Mouse (Mus musculus) intestine, postnatal 0 days (tissue): ENCODE measurements around the gene Igfbp4. TPM values are rescaled to one million over a fixed set of nuclear protein-coding genes. Genes with fewer than 3 reads are reported as not detected.
A peak's percentile ranks its signal among the peaks of the same experiment; 100 is the strongest.

ENCODE experiments used
- ATAC-seq: fragments of 200-750 bp; cut with Nextera tagmentation; 2 replicates; pipeline ENCODE4 v1.8.0; 2017; ENCODE audit warnings: mild to moderate bottlenecking, moderate TSS enrichment, moderate library complexity
- H3K27ac ChIP-seq: fragments of 300-500 bp; sonication (generic); 2 replicates; pipeline ENCODE4 v1.5.1; 2014; ENCODE audit warnings: mild to moderate bottlenecking, low read depth, low read length, moderate library complexity
- H3K27me3 ChIP-seq: fragments of 300-500 bp; sonication (generic); replicated peaks from 2 replicates; pipeline ENCODE4 v1.6.1; 2014; ENCODE audit warnings: low read length, mixed read lengths; ENCODE audit not compliant: control insufficient read depth, insufficient read depth
- H3K36me3 ChIP-seq: fragments of 300-500 bp; sonication (generic); 2 replicates; pipeline ENCODE4 v1.6.1; 2014; ENCODE audit warnings: mild to moderate bottlenecking, moderate library complexity; ENCODE audit not compliant: control insufficient read depth, insufficient read depth
- H3K4me1 ChIP-seq: fragments of 300-500 bp; sonication (generic); replicated peaks from 2 replicates; pipeline ENCODE4 v1.6.1; 2014; ENCODE audit warnings: antibody characterized with exemption, low read length, mixed read lengths; ENCODE audit not compliant: control insufficient read depth, insufficient read depth
- H3K4me2 ChIP-seq: fragments of 300-500 bp; sonication (generic); replicated peaks from 2 replicates; pipeline ENCODE4 v1.6.1; 2014; ENCODE audit warnings: low read depth, mild to moderate bottlenecking, moderate library complexity
- H3K4me3 ChIP-seq: fragments of 300-500 bp; sonication (generic); 2 replicates; pipeline ENCODE4 v1.5.1; 2014; ENCODE audit warnings: low read depth, low read length
- H3K9ac ChIP-seq: fragments of 300-500 bp; sonication (generic); 2 replicates; pipeline ENCODE4 v1.6.1; 2014; ENCODE audit warnings: mild to moderate bottlenecking, low read depth, low read length
- H3K9me3 ChIP-seq: fragments of 300-500 bp; sonication (generic); 2 replicates; pipeline ENCODE4 v1.6.1; 2016; ENCODE audit warnings: mixed run types; ENCODE audit not compliant: control insufficient read depth
- CTCF ChIP-seq: sonication (generic); IDR thresholded peaks from 2 replicates; pipeline ENCODE4 v1.5.1; 2016; ENCODE audit warnings: low read depth, mild to moderate bottlenecking, control low read depth, antibody characterized with exemption, moderate library complexity
- WGBS: fragments of 180-500 bp; shearing (Covaris S2); extraction: QIAGEN DNeasy Blood & Tissue Kit; methylation state at CpG from one replicate; pipeline ENCODE4 v1.1.7; 2014; 5-methylcytosine and 5-hydroxymethylcytosine counted together
- polyA plus RNA-seq: library from polyadenylated mRNA; unstranded; fragments of >200 nt; fragmentation: Nextera tagmentation; extraction: Ambion mirVana; gene quantifications from 2 replicates; pipeline ENCODE4 v1.2.1, GENCODE M21; 2015

Igfbp4 gene
- polyA plus RNA-seq, 1 experiment from 2014 or later: 174 TPM

DNA sequence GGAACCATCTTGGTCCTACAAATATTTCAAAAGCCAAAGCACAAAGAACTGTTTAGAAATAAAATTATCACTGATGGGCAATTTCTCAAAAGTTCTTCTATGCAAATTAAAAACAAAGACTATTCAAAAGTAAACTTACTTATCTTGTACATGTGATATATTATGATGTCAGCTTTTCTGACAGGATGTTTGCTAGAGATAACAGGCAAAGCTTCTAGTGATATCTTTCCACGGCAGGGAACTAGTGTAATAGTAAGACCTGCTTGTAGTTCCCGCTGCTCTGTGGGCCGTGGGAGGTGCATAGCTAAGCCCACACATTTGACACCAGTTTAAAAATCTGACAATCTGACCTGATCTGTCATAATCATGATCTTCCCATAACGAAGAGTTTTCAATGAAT is 30.9 kb upstream of the Igfbp4 start:
- Histone ChIP-seq H3K4me3 (no peak overlapping the region), H3K27me3 (no peaks in the 10 kb centered on the region), H3K4me2 (no peak overlapping the region), H3K9me3 (no peaks in the 10 kb centered on the region), H3K9ac (no peak overlapping the region), H3K36me3 (peaks cover 38% of the 10 kb centered on the region), H3K27ac (no peak overlapping the region), H3K4me1 (no peaks in the 10 kb centered on the region)
- ATAC-seq: no peak
- TF ChIP-seq CTCF: no peak
- 58% methylated on average over 4 of the region's 4 CpGs for WGBS

- Histone ChIP-seq H3K27me3 (no peaks in the 10 kb centered on the region), H3K4me3 (no peak overlapping the region), H3K4me2 (no peak overlapping the region), H3K9me3 (no peaks in the 10 kb centered on the region), H3K27ac (no peak overlapping the region), H3K36me3 (peaks cover 32% of the 10 kb centered on the region), H3K4me1 (no peaks in the 10 kb centered on the region), H3K9ac (no peak overlapping the region)
- ATAC-seq: no peak
- no peak for TF ChIP-seq CTCF
- 94% methylated on average over 5 of the region's 5 CpGs for WGBS
Observed at GRCm38 (mm10) chr11:99010706-99011105, 30.3 kb upstream of the Igfbp4 start.

- no peaks in the 10 kb centered on the region for H3K4me1 ChIP-seq
- H3K36me3 ChIP-seq: peaks cover 33% of the 10 kb centered on the region
- H3K4me3 ChIP-seq: no peak overlapping the region
- H3K9ac ChIP-seq: no peak overlapping the region
- no peak overlapping the region for H3K27ac ChIP-seq
- 96% methylated on average over 1 of the region's 1 CpGs for WGBS
- TF ChIP-seq CTCF: no peak
- H3K27me3 ChIP-seq: no peaks in the 10 kb centered on the region
- no peaks in the 10 kb centered on the region for H3K9me3 ChIP-seq
- no peak overlapping the region for H3K4me2 ChIP-seq
- no peak for ATAC-seq
Observed at GRCm38 (mm10) chr11:99013856-99014255, 27.2 kb upstream of the Igfbp4 start.

DNA sequence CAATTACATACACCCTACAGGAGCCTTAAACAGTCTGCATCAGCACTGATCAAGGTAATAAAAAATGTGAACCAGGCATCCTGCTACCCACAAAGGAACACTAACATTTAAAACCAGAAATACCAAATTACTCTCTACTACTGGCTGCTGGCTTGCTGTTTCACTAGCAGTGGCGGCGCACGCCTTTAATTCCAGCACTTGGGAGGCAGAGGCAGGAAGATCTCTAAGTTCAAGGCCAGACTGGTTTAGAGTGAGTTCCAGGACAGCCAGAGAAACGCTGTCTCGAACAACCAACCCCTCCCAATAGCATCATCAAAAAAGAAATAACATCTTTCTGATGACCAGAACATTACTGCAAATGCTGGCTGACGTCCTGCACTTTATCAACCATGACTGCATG is 21.2 kb upstream of the Igfbp4 start:
- TF ChIP-seq CTCF: no peak
- H3K4me3 ChIP-seq: no peak overlapping the region
- H3K9me3 ChIP-seq: no peaks in the 10 kb centered on the region
- H3K27me3 ChIP-seq: no peaks in the 10 kb centered on the region
- no peak for ATAC-seq
- H3K9ac ChIP-seq: no peak overlapping the region
- no peaks in the 10 kb centered on the region for H3K4me1 ChIP-seq
- peaks cover 19% of the 10 kb centered on the region for H3K36me3 ChIP-seq
- no peak overlapping the region for H3K4me2 ChIP-seq
- 93% methylated on average over 6 of the region's 6 CpGs for WGBS
- no peak overlapping the region for H3K27ac ChIP-seq

- TF ChIP-seq CTCF: no peak
- no peak for ATAC-seq
- Histone ChIP-seq H3K4me3 (peak overlapping the region; percentile 71), H3K27ac (no peak overlapping the region), H3K4me1 (no peaks in the 10 kb centered on the region), H3K4me2 (peak overlapping the region; percentile 72), H3K27me3 (no peaks in the 10 kb centered on the region), H3K9ac (0 out of 2 replicates have a peak overlapping the region, but pooled peaks have one; percentile 63), H3K36me3 (peaks cover 15% of the 10 kb centered on the region), H3K9me3 (no peaks in the 10 kb centered on the region)
- WGBS: 58% methylated on average over 5 of the region's 5 CpGs
Observed at GRCm38 (mm10) chr11:99022384-99022933, 18.6 kb upstream of the Igfbp4 start.

GRCm38 (mm10) chr11:99023094-99023493 is 17.9 kb upstream of the Igfbp4 start:
- H3K4me2 ChIP-seq: peak overlapping the region; percentile 72
- no peak for TF ChIP-seq CTCF
- H3K9ac ChIP-seq: peak overlapping the region; percentile 63
- H3K4me3 ChIP-seq: peak overlapping the region; percentile 71
- H3K27me3 ChIP-seq: no peaks in the 10 kb centered on the region
- H3K9me3 ChIP-seq: no peaks in the 10 kb centered on the region
- no peaks in the 10 kb centered on the region for H3K4me1 ChIP-seq
- H3K36me3 ChIP-seq: peaks cover 11% of the 10 kb centered on the region; the same call in 1 of the 2 replicates
- no peak overlapping the region for H3K27ac ChIP-seq
- no peak for ATAC-seq
- WGBS: 3% methylated on average over 4 of the region's 4 CpGs
